Mouse (Mus musculus) liver, adult 2 months (tissue): ENCODE results near the gene Orm3.

ENCODE experiments used
- CTCF ChIP-seq: fragments of 200-500 bp; IDR thresholded peaks from 2 replicates; pipeline ENCODE4 v1.5.1; 2011; ENCODE audit warnings: low read depth, low read length, control low read depth
- POLR2A ChIP-seq: fragments of 200-500 bp; IDR thresholded peaks from 2 replicates; pipeline ENCODE4 v1.6.1; 2011; ENCODE audit warnings: low read length, control low read depth; ENCODE audit not compliant: insufficient read depth; ENCODE audit errors: extremely low read depth

DNA sequence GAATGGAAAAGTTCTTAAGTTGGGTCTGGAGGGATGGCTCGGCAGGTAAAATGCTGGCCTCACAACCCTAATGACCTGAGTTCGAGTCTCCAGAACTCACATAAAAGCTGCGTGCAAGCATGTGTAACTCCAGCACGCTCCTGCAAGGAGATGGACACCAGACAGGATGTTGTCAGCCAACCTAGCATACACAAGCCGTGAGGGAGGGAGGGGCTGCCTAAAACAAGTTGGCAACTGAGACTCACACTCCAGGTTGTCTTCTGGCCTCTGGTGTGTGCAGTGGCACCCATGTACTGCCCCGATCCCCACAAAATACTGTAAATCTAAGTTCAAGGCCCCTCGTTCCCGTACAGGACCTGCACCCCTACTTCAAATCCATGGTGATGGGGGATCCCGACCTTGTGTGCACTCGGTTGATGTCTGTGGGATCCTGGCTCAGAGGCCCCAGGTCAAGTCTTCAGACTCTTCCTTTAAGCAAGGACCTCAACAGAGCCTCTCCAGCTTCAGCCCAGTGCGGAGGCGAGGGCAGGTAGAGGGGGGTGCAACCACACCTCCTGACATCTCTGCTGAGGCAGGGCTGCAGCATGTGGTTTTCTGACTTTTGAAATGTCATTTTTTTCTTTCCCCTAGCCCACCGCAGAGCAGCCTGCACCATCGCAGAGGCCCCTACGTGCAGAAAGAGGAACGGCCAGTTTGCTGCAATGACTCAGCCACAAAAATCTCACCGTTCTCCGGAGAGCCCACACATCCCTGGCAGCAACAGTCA is 44.8 kb downstream of the Orm3 start:
- no peak for TF ChIP-seq CTCF
- no peak for TF ChIP-seq POLR2A
